Mouse (Mus musculus) C3H10T1/2 (cell line): ENCODE results near the gene Amotl2. TPM values are rescaled to one million over a fixed set of nuclear protein-coding genes. Genes with fewer than 3 reads are reported as not detected.

Experiments
- polyA plus RNA-seq, 2 experiments: library from polyadenylated mRNA; unstranded; fragments of >200 nt; fragmentation: generic; extraction: Trizol; gene quantifications; one replicate each; pipeline ENCODE4 v1.2.1; 2012; ENCODE audit warnings: missing spikeins in 2 of 2

The Amotl2 gene
- 10 to 100 TPM; 10.8 to 60.8 TPM for polyA plus RNA-seq

GRCm38 (mm10) chr9:102716481-102717163 is at the start of gene Amotl2:
Gene Amotl2 (plus strand): TSS chr9:102716672.

Other genes with a start within 250 kb of the Amotl2 start
- not detected for gene Ky, start 210.9 kb upstream of the Amotl2 start, polyA plus RNA-seq
- gene Anapc13, start 90.4 kb upstream of the Amotl2 start, polyA plus RNA-seq: 100 to 1,000 TPM; 116 to 483 TPM
- 10 to 100 TPM in 1 of 2 experiments, 1 to 10 TPM in 1; 1.7 to 13.5 TPM for gene Cep63, start 90.1 kb upstream of the Amotl2 start, polyA plus RNA-seq
- gene Ryk, start 118.2 kb downstream of the Amotl2 start, polyA plus RNA-seq: 10 to 100 TPM; 18.3 to 76.3 TPM